Mouse (Mus musculus): ENCODE data around the gene Lrrc23. TPM values are rescaled to one million over a fixed set of nuclear protein-coding genes. Genes with fewer than 3 reads are reported as not detected.

Gene Lrrc23
- total and polyA plus RNA-seq, 3 experiments: 0.11 TPM; not detected in 2

- Histone ChIP-seq H3K27me3 (ENCODE audit: insufficient read depth, low read length) (no peaks in the 10 kb centered on the region), H3K4me3 (ENCODE audit: low read depth, low read length) (peak overlapping the region; percentile 74), H3K9me3 (replicated peaks) (no peaks in the 10 kb centered on the region), H3K36me3 (replicated peaks) (peaks cover 53% of the 10 kb centered on the region), H3K4me1 (ENCODE audit: insufficient read depth, low read depth, low read length) (peaks cover 83% of the 10 kb centered on the region)
- DNase-seq (ENCODE audit: low spot score) (peak; percentile 57), ATAC-seq (ENCODE audit: extremely low read depth, insufficient number of reproducible peaks, low FRiP score, poor library complexity, severe bottlenecking) (0 out of 2 replicates have a peak, but pooled peaks have one; percentile 2)
- TF ChIP-seq POLR2AphosphoS5 (IDR thresholded peaks at IDR 0.05; ENCODE audit: insufficient replicate concordance, low read depth, low read length) (peak; percentile 38; the same call in 1 of the 2 replicates), CTCF (IDR thresholded peaks at IDR 0.05; ENCODE audit: low read depth, low read length) (peak; percentile 36; the same call in 1 of the 2 replicates), GATA1 (IDR thresholded peaks at IDR 0.05; ENCODE audit: borderline replicate concordance, low read length) (no peak)
Observed at GRCm38 (mm10) chr6:124809052-124809774, 29.7 kb upstream of the Lrrc23 start.

GRCm38 (mm10) chr6:124808358-124809012, 29.0 kb upstream of the Lrrc23 start, which contains the start of gene Spsb2:
TSS of gene Spsb2 (plus strand) at chr6:124808661.
- Histone ChIP-seq H3K27me3 (ENCODE audit: insufficient read depth, low read length) (no peaks in the 10 kb centered on the region), H3K4me3 (ENCODE audit: low read depth, low read length) (peak within 1 kb of the TSS; percentile 74), H3K4me1 (ENCODE audit: insufficient read depth, low read depth, low read length) (peaks cover 82% of the 10 kb centered on the region), H3K36me3 (replicated peaks) (peaks cover 53% of the 10 kb centered on the region), H3K9me3 (replicated peaks) (no peaks in the 10 kb centered on the region)
- TF ChIP-seq TAL1 (conservative IDR thresholded peaks at IDR 0.05; ENCODE audit: low read depth, low read length) (no peak), CTCF (IDR thresholded peaks at IDR 0.05; ENCODE audit: low read depth, low read length) (no peak), GATA2 (IDR thresholded peaks at IDR 0.05; ENCODE audit: borderline replicate concordance, low read depth, low read length) (no peak), GATA1 (IDR thresholded peaks at IDR 0.05; ENCODE audit: borderline replicate concordance, low read length) (no peak), POLR2AphosphoS5 (IDR thresholded peaks at IDR 0.05; ENCODE audit: insufficient replicate concordance, low read depth, low read length) (no peak; the same call in 1 of the 2 replicates)
- DNase-seq (ENCODE audit: low spot score) (no peak), ATAC-seq (ENCODE audit: extremely low read depth, insufficient number of reproducible peaks, low FRiP score, poor library complexity, severe bottlenecking) (peak; percentile 17)

GRCm38 (mm10) chr6:124807986-124808357, 28.4 kb upstream of the Lrrc23 start:
- Histone ChIP-seq H3K27me3 (ENCODE audit: insufficient read depth, low read length) (no peaks in the 10 kb centered on the region), H3K36me3 (replicated peaks) (peaks cover 50% of the 10 kb centered on the region)
- ATAC-seq (ENCODE audit: extremely low read depth, insufficient number of reproducible peaks, low FRiP score, poor library complexity, severe bottlenecking): no peak

GRCm38 (mm10) chr6:124807366-124807765, 27.8 kb upstream of the Lrrc23 start:
- no peak for ATAC-seq (ENCODE audit: extremely low read depth, insufficient number of reproducible peaks, low FRiP score, poor library complexity, severe bottlenecking)
- Histone ChIP-seq H3K4me1 (ENCODE audit: insufficient read depth, low read depth, low read length) (peaks cover 81% of the 10 kb centered on the region), H3K4me3 (ENCODE audit: low read depth, low read length) (no peak overlapping the region), H3K36me3 (replicated peaks) (peaks cover 44% of the 10 kb centered on the region), H3K27me3 (ENCODE audit: insufficient read depth, low read length) (no peaks in the 10 kb centered on the region), H3K9me3 (replicated peaks) (no peaks in the 10 kb centered on the region)
- DNase-seq (ENCODE audit: low spot score): no peak
- no peak for TF ChIP-seq POLR2AphosphoS5 (IDR thresholded peaks at IDR 0.05; ENCODE audit: insufficient replicate concordance, low read depth, low read length)
- no peak for TF ChIP-seq GATA2 (IDR thresholded peaks at IDR 0.05; ENCODE audit: borderline replicate concordance, low read depth, low read length)
- no peak for TF ChIP-seq TAL1 (conservative IDR thresholded peaks at IDR 0.05; ENCODE audit: low read depth, low read length)
- no peak for TF ChIP-seq CTCF (IDR thresholded peaks at IDR 0.05; ENCODE audit: low read depth, low read length)
- TF ChIP-seq GATA1 (IDR thresholded peaks at IDR 0.05; ENCODE audit: borderline replicate concordance, low read length): no peak

More at GRCm38 (mm10) chr6:124807986-124808357, 28.4 kb upstream of the Lrrc23 start:
- peaks cover 82% of the 10 kb centered on the region for H3K4me1 ChIP-seq (ENCODE audit: insufficient read depth, low read depth, low read length)
- no peaks in the 10 kb centered on the region for H3K9me3 ChIP-seq (replicated peaks)
- TF ChIP-seq CTCF (IDR thresholded peaks at IDR 0.05; ENCODE audit: low read depth, low read length) (no peak), GATA1 (IDR thresholded peaks at IDR 0.05; ENCODE audit: borderline replicate concordance, low read length) (no peak), TAL1 (conservative IDR thresholded peaks at IDR 0.05; ENCODE audit: low read depth, low read length) (no peak), GATA2 (IDR thresholded peaks at IDR 0.05; ENCODE audit: borderline replicate concordance, low read depth, low read length) (no peak), POLR2AphosphoS5 (IDR thresholded peaks at IDR 0.05; ENCODE audit: insufficient replicate concordance, low read depth, low read length) (no peak)
- DNase-seq (ENCODE audit: low spot score): no peak
- peak overlapping the region; percentile 74; the same call in 1 of the 2 replicates for H3K4me3 ChIP-seq (ENCODE audit: low read depth, low read length)

GRCm38 (mm10) chr6:124806446-124807140, 27.1 kb upstream of the Lrrc23 start:
- Histone ChIP-seq H3K4me3 (ENCODE audit: low read depth, low read length) (peak overlapping the region; percentile 77; the same call in 1 of the 2 replicates), H3K36me3 (replicated peaks) (peaks cover 36% of the 10 kb centered on the region), H3K9me3 (replicated peaks) (no peaks in the 10 kb centered on the region), H3K27me3 (ENCODE audit: insufficient read depth, low read length) (no peaks in the 10 kb centered on the region), H3K4me1 (ENCODE audit: insufficient read depth, low read depth, low read length) (peaks cover 74% of the 10 kb centered on the region)
- DNase-seq (ENCODE audit: low spot score) (no peak), ATAC-seq (ENCODE audit: extremely low read depth, insufficient number of reproducible peaks, low FRiP score, poor library complexity, severe bottlenecking) (no peak)
- TF ChIP-seq GATA2 (IDR thresholded peaks at IDR 0.05; ENCODE audit: borderline replicate concordance, low read depth, low read length) (no peak), GATA1 (IDR thresholded peaks at IDR 0.05; ENCODE audit: borderline replicate concordance, low read length) (no peak), TAL1 (conservative IDR thresholded peaks at IDR 0.05; ENCODE audit: low read depth, low read length) (no peak), CTCF (IDR thresholded peaks at IDR 0.05; ENCODE audit: low read depth, low read length) (no peak), POLR2AphosphoS5 (IDR thresholded peaks at IDR 0.05; ENCODE audit: insufficient replicate concordance, low read depth, low read length) (no peak; the same call in 1 of the 2 replicates)
